Mouse (Mus musculus) heart, adult 2 months (tissue): Measurements from ENCODE around the gene Pcolce.

Experiments
- CTCF ChIP-seq: fragments of 200-600 bp; IDR thresholded peaks from 2 replicates; pipeline ENCODE4 v1.8.1; 2022; ENCODE audit warnings: antibody characterized with exemption, mild to moderate bottlenecking, moderate library complexity
- EP300 ChIP-seq: fragments of 200-500 bp; IDR thresholded peaks from 2 replicates; pipeline ENCODE4 v1.6.1; 2011; ENCODE audit warnings: low read depth, low read length, control low read depth; ENCODE audit not compliant: insufficient read depth

GRCm38 (mm10) chr5:137610548-137611244, 2.9 kb downstream of the Pcolce start:
- TF ChIP-seq CTCF (no peak), EP300 (peak; percentile 87)
